20 mouse cellular contexts compared by ENCODE assay signal in the genomic region with DNA sequence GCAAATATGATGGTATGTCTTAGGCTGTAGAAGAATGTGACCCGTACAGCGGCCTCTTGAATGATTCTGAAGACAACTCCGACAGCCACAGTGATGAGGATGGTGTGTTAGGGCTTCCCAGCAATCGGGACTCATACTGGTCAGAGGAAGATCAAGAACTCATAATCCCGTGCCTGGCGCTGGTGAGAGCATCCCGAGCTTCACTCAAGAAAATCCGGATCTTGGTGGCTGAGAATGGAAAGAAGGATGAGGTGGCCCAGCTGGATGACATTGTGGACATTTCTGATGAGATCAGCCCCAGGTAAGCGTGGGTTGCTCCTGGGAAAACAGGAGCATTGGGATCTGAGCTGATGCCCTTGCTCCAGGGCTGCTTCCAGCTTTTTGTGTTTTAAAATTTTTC. TPM values are rescaled to one million over a fixed set of nuclear protein-coding genes. Genes with fewer than 3 reads are reported as not detected.
DNase-seq lines count a peak whose midpoint lies in the region; ATAC-seq lines count a peak whose summit lies in the region.
"Had no signal": no experiment of that assay in that cellular context is flagged by ENCODE, and none has a peak within 500 bp of the region (broad histone marks: within the 10 kb centered on the region; RNA-seq: fewer than 3 reads in every experiment).

No protein-coding gene starts in this region.

- no peak overlapping the region for H3K4me2 ChIP-seq in heart, embryonic 12.5 days

- no peaks in the 10 kb centered on the region for H3K9me3 ChIP-seq in heart, embryonic 12.5 days (replicated peaks)
- H3K9me3 ChIP-seq: G1E had no signal

- no peak overlapping the region for H3K27ac ChIP-seq in heart, embryonic 12.5 days (ENCODE audit: poor library complexity, severe bottlenecking)

- H3K36me3 ChIP-seq in heart, embryonic 12.5 days = peaks cover 36% of the 10 kb centered on the region

- H3K9ac ChIP-seq in heart, embryonic 12.5 days = no peak overlapping the region

- H3K27me3 ChIP-seq in heart, embryonic 12.5 days (replicated peaks) = no peaks in the 10 kb centered on the region
- H3K27me3 ChIP-seq: CH12.LX, Patski had no signal

- 86% methylated on average over 9 of the region's 9 CpGs for WGBS in heart, embryonic 12.5 days

- H3K4me1 ChIP-seq in heart, embryonic 12.5 days (replicated peaks) = peaks cover 7% of the 10 kb centered on the region

- ATAC-seq in heart, embryonic 12.5 days (ENCODE audit: insufficient number of reproducible peaks, low FRiP score) = no peak
- ATAC-seq: activated CD4-positive, CD25-positive, alpha-beta regulatory T cell, adult 4 months; CD4-positive, CD25-positive, alpha-beta regulatory T cell, adult 4 months; Patski had no signal

- peak; percentile 12 for DNase-seq in cerebellum, adult 9-10 months
- DNase-seq in cerebellum, adult 18-20 months = no peak
- peak; percentile 72 for DNase-seq in heart, adult 11 months
- DNase-seq: adrenal gland, adult 2 months; adrenal gland, adult 8-10 months; adrenal gland, postnatal 10 days; adrenal gland, postnatal 14 days; adrenal gland, postnatal 25 days; adrenal gland, postnatal 36 days; B cell, adult 2 months; cerebellum, adult 11 months; cerebellum, adult 11-12 months; cerebellum, adult 2 months had no signal

- H3K4me3 ChIP-seq in heart, embryonic 12.5 days = no peak overlapping the region

RNA-seq across cellular contexts. Expression of a gene that starts 4.5 kb away (rescaled TPM):
- polyA plus RNA-seq in heart, embryonic 12.5 days (2016; fragmentation: Nextera tagmentation; extraction: Ambion mirVana) = 38.1 and 38.5 TPM in 2 replicates

RNA-seq across cellular contexts. Expression of a gene that starts 24.2 kb away (rescaled TPM):
- 17.9 and 18.2 TPM in 2 replicates for polyA plus RNA-seq in heart, embryonic 12.5 days (2016; fragmentation: Nextera tagmentation; extraction: Ambion mirVana)
- polyA plus RNA-seq: adrenal gland, adult 2 months; C2C12; Patski had no signal

RNA-seq across cellular contexts. Expression of a gene that starts 35.9 kb away (rescaled TPM):
- 2.0 and 2.8 TPM in 2 replicates for polyA plus RNA-seq in heart, embryonic 12.5 days (2016; fragmentation: Nextera tagmentation; extraction: Ambion mirVana)

RNA-seq across cellular contexts. Expression of a gene that starts 42.2 kb away (rescaled TPM):
- 19.6 and 20.9 TPM in 2 replicates for polyA plus RNA-seq in heart, embryonic 12.5 days (2016; fragmentation: Nextera tagmentation; extraction: Ambion mirVana)

Comparison
In these comparisons a context has a peak if more than half of its experiments do, and no peak if none do; other contexts are left out.
1. DNase-seq: peak in cerebellum, adult 9-10 months (single experiment) and heart, adult 11 months (single experiment); none in cerebellum, adult 18-20 months (0 of 2).